Mouse (Mus musculus): ENCODE data around the gene Hdac5. TPM values are rescaled to one million over a fixed set of nuclear protein-coding genes. Genes with fewer than 3 reads are reported as not detected.

Hdac5 gene
- total RNA-seq, 2 experiments from 2014 or later: 141 to 143 TPM

DNA sequence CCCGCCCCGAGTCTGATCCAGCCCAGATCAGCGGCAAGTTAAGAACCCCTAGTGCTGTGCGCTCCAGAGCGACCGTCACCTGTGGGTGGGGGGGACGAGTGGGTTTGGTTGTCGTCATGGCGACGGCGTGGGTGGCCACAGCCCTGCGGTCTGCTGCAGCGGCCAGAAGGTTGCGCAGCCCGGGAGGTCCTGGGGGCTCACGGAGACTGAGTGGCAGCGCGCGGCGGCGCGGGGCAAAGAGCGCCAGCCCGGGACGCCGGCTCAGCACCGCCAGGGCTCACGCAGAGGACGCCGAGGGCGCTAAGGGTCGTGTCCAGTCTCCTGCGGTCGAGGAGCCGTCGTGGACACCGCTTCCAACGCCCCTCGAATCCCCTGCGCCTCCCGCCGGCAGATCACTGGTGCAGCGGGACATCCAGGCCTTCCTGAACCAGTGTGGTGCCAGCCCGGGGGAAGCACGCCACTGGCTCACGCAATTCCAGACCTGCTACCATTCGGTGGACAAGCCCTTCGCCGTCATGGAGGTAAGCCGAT lies 84.4 kb downstream of the Hdac5 start, which contains the start of gene Nags:
Nags (plus strand) TSS at position 43 of the 531 bp plus-strand sequence.
- intact Hi-C loops (cut with DNase I): no loop called here
- no peak for DNase-seq

- no peak for DNase-seq
- intact Hi-C loops (cut with DNase I): no loop called here
Measured at GRCm38 (mm10) chr11:102144957-102145470, 85.0 kb downstream of the Hdac5 start.

Small RNA genes within 50 kb of the gene (microRNA-seq; reads per million reads assigned to microRNA genes)
- gene Mir8101 (ENCODE audit: borderline number of aligned reads in 2 of 2): 2.7 to 6.5 reads per million in 2 experiments

Other genes with a start within 250 kb of the Hdac5 start
- not detected for gene Cfap97d1, start 245.9 kb downstream of the Hdac5 start, total RNA-seq (2021)
- 100 to 1,000 TPM; 113 to 123 TPM for gene Dusp3, start 243.2 kb downstream of the Hdac5 start, total RNA-seq (2021)
- gene Mpp3, start 201.7 kb downstream of the Hdac5 start, total RNA-seq (2021): 1 to 10 TPM; 1.7 to 1.9 TPM
- 10 to 100 TPM; 68.3 to 69.5 TPM for gene Cd300lg, start 188.7 kb downstream of the Hdac5 start, total RNA-seq (2021)
- 1 to 10 TPM; 2.1 to 3.1 TPM for gene Mpp2, start 141.7 kb downstream of the Hdac5 start, total RNA-seq (2021)
- gene Ppy, start 128.8 kb downstream of the Hdac5 start, total RNA-seq (2021): not detected
- gene Pyy, start 122.3 kb downstream of the Hdac5 start, total RNA-seq (2021): not detected
- gene Nags, start 84.7 kb downstream of the Hdac5 start, total RNA-seq (2021): not detected
- 10 to 100 TPM; 13.0 to 13.7 TPM for gene Tmem101, start 73.8 kb downstream of the Hdac5 start, total RNA-seq (2021)
- gene Lsm12, start 44.9 kb downstream of the Hdac5 start, total RNA-seq (2021): 10 to 100 TPM; 44.7 to 52.6 TPM
- gene G6pc3, start 40.5 kb downstream of the Hdac5 start, total RNA-seq (2021): 10 to 100 TPM; 45.1 to 47.3 TPM
- gene BC030867, start 18.7 kb upstream of the Hdac5 start, total RNA-seq (2021): under 1 TPM; 0.14 to 0.25 TPM
- 1 to 10 TPM in 1 of 2 experiments, under 1 TPM in 1; 0.73 to 1.1 TPM for gene Asb16, start 38.6 kb upstream of the Hdac5 start, total RNA-seq (2021)
- 10 to 100 TPM; 25.2 to 26.7 TPM for gene Tmub2, start 54.8 kb upstream of the Hdac5 start, total RNA-seq (2021)
- 10 to 100 TPM; 22.9 to 24.2 TPM for gene Atxn7l3, start 66.5 kb upstream of the Hdac5 start, total RNA-seq (2021)
- 10 to 100 TPM; 57.2 to 60.4 TPM for gene Ubtf, start 89.6 kb upstream of the Hdac5 start, total RNA-seq (2021)
- gene Slc4a1, start 136.0 kb upstream of the Hdac5 start, total RNA-seq (2021): 1 to 10 TPM; 2.1 to 7.8 TPM
- under 1 TPM in 1 of 2 experiments, not detected in 1; 0.19 TPM for gene Rundc3a, start 163.2 kb upstream of the Hdac5 start, total RNA-seq (2021)
- gene Slc25a39, start 177.8 kb upstream of the Hdac5 start, total RNA-seq (2021): 100 to 1,000 TPM; 174 to 183 TPM
- gene Grn, start 200.1 kb upstream of the Hdac5 start, total RNA-seq (2021): 100 to 1,000 TPM; 113 to 122 TPM
- 1 to 10 TPM; 4.3 to 5.2 TPM for gene Fam171a2, start 217.5 kb upstream of the Hdac5 start, total RNA-seq (2021)
- 1 to 10 TPM; 3.1 to 3.8 TPM for gene Itga2b, start 240.0 kb upstream of the Hdac5 start, total RNA-seq (2021)

All from heart, postnatal 36 days (tissue).